Mouse (Mus musculus) lung, postnatal 36 days (tissue): ENCODE measurements at regions not wholly inside any gene's neighbourhood (a gene's known extent, or its start where the extent isn't known, plus 50 kb on each side); places are given as distances from the start of the nearest gene placed in this dataset.
"Not testable (repeated sequence)": the region's sequence is repeated elsewhere in the genome, so short reads cannot be mapped to it uniquely, and the experiment has no call there.

Experiments
- DNase-seq: peaks from one replicate; pipeline ENCODE4 v3.0.0; 2022; ENCODE audit warnings: mixed read lengths

GRCm38 (mm10) chr13:26217299-26217698 lies 552.7 kb downstream of the Hdgfl1 start:
- DNase-seq, result no peak

GRCm38 (mm10) chr13:26216579-26216978 lies 553.4 kb downstream of the Hdgfl1 start:
- no peak for DNase-seq

- DNase-seq, result no peak
Measured at GRCm38 (mm10) chr13:26205532-26206105, 564.3 kb downstream of the Hdgfl1 start.

GRCm38 (mm10) chr13:26194646-26195045 lies 575.3 kb downstream of the Hdgfl1 start:
- no peak for DNase-seq

- no peak for DNase-seq
Measured at GRCm38 (mm10) chr13:26183879-26184278, 586.1 kb downstream of the Hdgfl1 start.

- no peak for DNase-seq
Measured at GRCm38 (mm10) chr13:26171891-26172482, 598.0 kb downstream of the Hdgfl1 start.

- no peak for DNase-seq
Measured at GRCm38 (mm10) chr13:26169641-26170040, 600.3 kb downstream of the Hdgfl1 start.

GRCm38 (mm10) chr13:26158703-26159102 lies 611.3 kb downstream of the Hdgfl1 start:
- no peak for DNase-seq

GRCm38 (mm10) chr13:26154701-26155471 lies 615.1 kb downstream of the Hdgfl1 start:
- DNase-seq, result peak; percentile 12

GRCm38 (mm10) chr13:26154251-26154650 lies 615.7 kb downstream of the Hdgfl1 start:
- no peak for DNase-seq

- DNase-seq, result no peak
Measured at GRCm38 (mm10) chr13:26153093-26153492, 616.9 kb downstream of the Hdgfl1 start.

GRCm38 (mm10) chr13:26150426-26150825 lies 619.5 kb downstream of the Hdgfl1 start:
- DNase-seq, result no peak

GRCm38 (mm10) chr13:26142811-26143210 lies 627.2 kb downstream of the Hdgfl1 start:
- no peak for DNase-seq

GRCm38 (mm10) chr13:26119363-26119762 lies 650.6 kb downstream of the Hdgfl1 start:
- no peak for DNase-seq

GRCm38 (mm10) chr13:26114136-26114535 lies 655.8 kb downstream of the Hdgfl1 start:
- DNase-seq, result no peak

GRCm38 (mm10) chr13:26113723-26114122 lies 656.2 kb downstream of the Hdgfl1 start:
- DNase-seq, result not testable (repeated sequence)

- DNase-seq, result no peak
Measured at GRCm38 (mm10) chr13:26112579-26112978, 657.4 kb downstream of the Hdgfl1 start.

GRCm38 (mm10) chr13:26109013-26109412 lies 661.0 kb downstream of the Hdgfl1 start:
- no peak for DNase-seq

GRCm38 (mm10) chr13:26088727-26089126 lies 681.2 kb downstream of the Hdgfl1 start:
- DNase-seq, result peak; percentile 2

GRCm38 (mm10) chr13:26080814-26081213 lies 689.2 kb downstream of the Hdgfl1 start:
- DNase-seq, result no peak

GRCm38 (mm10) chr13:26080302-26080701 lies 689.7 kb downstream of the Hdgfl1 start:
- no peak for DNase-seq

GRCm38 (mm10) chr13:26079362-26079761 lies 690.6 kb downstream of the Hdgfl1 start:
- no peak for DNase-seq

GRCm38 (mm10) chr13:26061322-26061721 lies 708.6 kb downstream of the Hdgfl1 start:
- DNase-seq, result no peak

GRCm38 (mm10) chr13:26037699-26038098 lies 732.3 kb downstream of the Hdgfl1 start:
- no peak for DNase-seq
